Mouse (Mus musculus) urinary bladder, adult 2 months (tissue): ENCODE measurements around the gene Dtx3l. TPM values are rescaled to one million over a fixed set of nuclear protein-coding genes. Genes with fewer than 3 reads are reported as not detected.
"Not testable (repeated sequence)": the region's sequence is repeated elsewhere in the genome, so short reads cannot be mapped to it uniquely, and the experiment has no call there.

Experiments
- DNase-seq: peaks from one replicate; pipeline ENCODE4 v3.0.0; 2022; ENCODE audit warnings: low spot score
- polyA plus RNA-seq: library from polyadenylated mRNA; depleted of rRNA; stranded (reverse); fragments of >200 nt; gene quantifications from 2 replicates; pipeline ENCODE4 v1.2.3, GENCODE M21; 2012

The Dtx3l gene
- polyA plus RNA-seq, 1 experiment: 13.2 TPM

- no peak for DNase-seq
These were observed 6.5 kb downstream of the Dtx3l start for GRCm38 (mm10) chr16:35932179-35933055.

- DNase-seq: no peak
These were observed 14.6 kb downstream of the Dtx3l start for GRCm38 (mm10) chr16:35924341-35924740.

GRCm38 (mm10) chr16:35923546-35924198 lies 15.3 kb downstream of the Dtx3l start:
- no peak for DNase-seq

- no peak for DNase-seq
These were observed 16.6 kb downstream of the Dtx3l start for GRCm38 (mm10) chr16:35922301-35922895.

GRCm38 (mm10) chr16:35921676-35922235 lies 17.2 kb downstream of the Dtx3l start:
- no peak for DNase-seq

- no peak for DNase-seq
These were observed 20.0 kb downstream of the Dtx3l start for GRCm38 (mm10) chr16:35918721-35919543.

GRCm38 (mm10) chr16:35914301-35914700 lies 24.6 kb downstream of the Dtx3l start:
- no peak for DNase-seq

- no peak for DNase-seq
These were observed 25.4 kb downstream of the Dtx3l start for GRCm38 (mm10) chr16:35913526-35913925.

GRCm38 (mm10) chr16:35911449-35911848 lies 27.5 kb downstream of the Dtx3l start:
- no peak for DNase-seq

GRCm38 (mm10) chr16:35907432-35908201 lies 31.3 kb downstream of the Dtx3l start:
- no peak for DNase-seq

GRCm38 (mm10) chr16:35906887-35907286 lies 32.1 kb downstream of the Dtx3l start:
- DNase-seq: no peak

GRCm38 (mm10) chr16:35905819-35906485 lies 33.0 kb downstream of the Dtx3l start:
- DNase-seq: no peak

GRCm38 (mm10) chr16:35905355-35905754 lies 33.6 kb downstream of the Dtx3l start:
- no peak for DNase-seq

- no peak for DNase-seq
These were observed 34.7 kb downstream of the Dtx3l start for GRCm38 (mm10) chr16:35904121-35904736.

- DNase-seq: no peak
These were observed 35.8 kb downstream of the Dtx3l start for GRCm38 (mm10) chr16:35903014-35903640.

- DNase-seq: no peak
These were observed 38.4 kb downstream of the Dtx3l start for GRCm38 (mm10) chr16:35900541-35900940.

GRCm38 (mm10) chr16:35894997-35895396 lies 44.0 kb downstream of the Dtx3l start:
- no peak for DNase-seq

- DNase-seq: not testable (repeated sequence)
These were observed 47.3 kb downstream of the Dtx3l start for GRCm38 (mm10) chr16:35891603-35892002.

- DNase-seq: no peak
These were observed 48.3 kb downstream of the Dtx3l start for GRCm38 (mm10) chr16:35890645-35891044.
